Mouse (Mus musculus) ES-E14 (cell line): Measurements from ENCODE around the gene 2610528J11Rik. TPM values are rescaled to one million over a fixed set of nuclear protein-coding genes. Genes with fewer than 3 reads are reported as not detected.

Experiments used
- DNase-seq: peaks from one replicate; pipeline ENCODE4 v3.0.0-alpha.2; 2013; ENCODE audit warnings: low read depth, low spot score
- H3K27ac ChIP-seq: 2 replicates; pipeline ENCODE4 v1.5.1; 2012; ENCODE audit warnings: low read depth, mild to moderate bottlenecking, low read length, moderate library complexity, mixed read lengths; ENCODE audit not compliant: poor library complexity, insufficient read depth, severe bottlenecking
- H3K36me3 ChIP-seq: 2 replicates; pipeline ENCODE4 v1.6.1; 2012; ENCODE audit warnings: mild to moderate bottlenecking, low read length, moderate library complexity, mixed read lengths; ENCODE audit not compliant: control insufficient read depth, poor library complexity, insufficient read depth, severe bottlenecking
- H3K4me1 ChIP-seq, 2 experiments: fragments of 150-350 bp in 1 of 2; sonication (generic) in 1 of 2; 2 replicates each; pipeline ENCODE4 v1.6.1; 2012; ENCODE audit warnings: low read length in 2 of 2, mild to moderate bottlenecking in 1 of 2, mixed read lengths in 1 of 2; ENCODE audit not compliant: control insufficient read depth in 2 of 2, insufficient read depth in 2 of 2, poor library complexity in 1 of 2
- H3K4me3 ChIP-seq, 2 experiments: fragments of 150-350 bp in 1 of 2; sonication (generic) in 1 of 2; 2 replicates each; pipeline ENCODE4 v1.5.1; 2012; ENCODE audit warnings: low read length in 2 of 2, low read depth in 1 of 2, mild to moderate bottlenecking in 1 of 2, mixed read lengths in 1 of 2; ENCODE audit not compliant: insufficient read depth in 1 of 2, poor library complexity in 1 of 2, severe bottlenecking in 1 of 2
- H3K9ac ChIP-seq: 2 replicates; pipeline ENCODE4 v1.6.1; 2012; ENCODE audit warnings: low read depth, mild to moderate bottlenecking, low read length, mixed read lengths; ENCODE audit not compliant: poor library complexity, insufficient read depth, severe bottlenecking
- H3K9me3 ChIP-seq: fragments of 150-350 bp; sonication (generic); 2 replicates; pipeline ENCODE4 v1.6.1; 2012; ENCODE audit warnings: low read depth, mild to moderate bottlenecking, low read length; ENCODE audit not compliant: control insufficient read depth, insufficient read depth
- CHD2 ChIP-seq: IDR thresholded peaks from 2 replicates; pipeline ENCODE4 v1.6.1; 2014; ENCODE audit warnings: mild to moderate bottlenecking, low read depth, low read length, inconsistent platforms
- HCFC1 ChIP-seq: IDR thresholded peaks from 2 replicates; pipeline ENCODE4 v1.6.1; 2012; ENCODE audit warnings: low read length, inconsistent platforms, borderline replicate concordance; ENCODE audit not compliant: insufficient read depth
- MAFK ChIP-seq: IDR thresholded peaks from 2 replicates; pipeline ENCODE4 v1.6.1; 2014; ENCODE audit warnings: mild to moderate bottlenecking, low read depth, low read length, inconsistent platforms; ENCODE audit not compliant: insufficient read depth
- ZC3H11A ChIP-seq: IDR thresholded peaks from 2 replicates; pipeline ENCODE4 v1.6.1; 2012; ENCODE audit warnings: low read depth, mild to moderate bottlenecking, inconsistent platforms, low read length, borderline replicate concordance
- ZNF384 ChIP-seq: IDR thresholded peaks from 2 replicates; pipeline ENCODE4 v1.6.1; 2012; ENCODE audit warnings: low read depth, low read length, inconsistent platforms
- in situ Hi-C, 2 experiments: fragments of 600-800 bp; cut with MboI; formaldehyde crosslinking; loops; one replicate each; pipeline ENCODE4 v1.15.1; 2025; ENCODE audit warnings: low sequenced_read_pairs in 2 of 2, inconsistent platforms in 1 of 2; ENCODE audit not compliant: unreplicated experiment in 2 of 2
- total RNA-seq: library from RNA; depleted of rRNA; stranded (reverse); fragments of 300-350 nt; gene quantifications from 2 replicates; pipeline ENCODE4 v1.2.3, GENCODE M21; 2012; rRNA removed

2610528J11Rik gene
- total RNA-seq, 1 experiment = 3.2 TPM

DNA sequence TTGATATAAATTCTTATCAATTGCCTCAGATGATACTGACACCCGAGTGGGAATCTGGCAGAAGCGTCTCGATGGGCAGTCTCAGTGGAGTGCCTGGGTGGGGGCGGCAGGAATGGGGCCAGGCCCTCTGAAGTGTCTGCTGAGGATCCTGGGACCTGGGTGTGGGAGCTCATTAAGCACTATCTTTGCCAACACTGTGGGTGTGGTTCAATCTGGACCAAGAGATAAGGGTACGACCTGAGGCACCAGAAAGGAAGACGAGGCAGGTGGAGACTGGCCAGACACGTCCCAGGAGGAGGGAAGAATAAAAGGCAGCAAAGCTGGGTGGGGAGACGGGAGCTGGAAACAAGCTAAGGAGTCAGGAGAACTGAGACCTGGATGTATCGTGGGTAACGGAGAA is 41.9 kb downstream of the 2610528J11Rik start:
- Histone ChIP-seq H3K4me1 (peaks cover 0 to 3% of the 10 kb centered on the region in 2 experiments; a peak in 1 of 4 replicates), H3K9me3 (no peaks in the 10 kb centered on the region), H3K36me3 (no peaks in the 10 kb centered on the region), H3K27ac (no peak overlapping the region), H3K9ac (no peak overlapping the region), H3K4me3 (no peak overlapping the region)
- TF ChIP-seq HCFC1 (no peak), MAFK (no peak), CHD2 (no peak), ZC3H11A (no peak), ZNF384 (no peak)
- in situ Hi-C loops = loop anchor here in 1 of 2 experiments (10.0 kb wide), 1 partner anchor 114 kb away; the partner anchor contains the start of gene Mpl
- DNase-seq = no peak

DNA sequence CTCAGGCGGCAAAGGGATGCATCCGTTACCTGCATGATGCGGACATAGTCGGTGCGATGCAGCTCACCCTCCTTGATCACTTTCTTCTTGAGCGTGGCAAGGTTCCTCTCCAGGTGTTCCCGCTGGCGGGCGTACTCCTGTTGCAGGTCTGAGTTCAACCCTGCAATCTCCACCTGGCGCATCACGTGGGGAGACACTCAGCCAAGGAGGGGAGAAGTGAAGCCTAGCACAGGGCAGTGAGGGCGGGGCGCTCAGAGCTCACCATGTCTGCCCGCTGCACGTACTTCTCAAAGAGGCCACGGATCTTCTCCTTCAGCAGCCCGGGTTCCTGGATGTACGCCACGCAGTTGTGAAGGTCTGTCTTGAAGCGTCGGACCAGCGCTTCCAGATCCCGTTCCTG is 42.5 kb downstream of the 2610528J11Rik start:
- TF ChIP-seq ZNF384 (no peak), CHD2 (no peak), MAFK (no peak), HCFC1 (no peak), ZC3H11A (no peak)
- no peak overlapping the region for H3K9ac ChIP-seq
- no peak for DNase-seq
- peak overlapping the region in 1 of 2 experiments; percentile 0; a peak in 1 of 4 replicates for H3K4me3 ChIP-seq
- no peaks in the 10 kb centered on the region for H3K36me3 ChIP-seq
- peaks cover 0 to 3% of the 10 kb centered on the region in 2 experiments; a peak in 1 of 4 replicates for H3K4me1 ChIP-seq
- no peaks in the 10 kb centered on the region for H3K9me3 ChIP-seq
- in situ Hi-C loops = loop anchor here in 1 of 2 experiments (10.0 kb wide), 1 partner anchor 115 kb away; the partner anchor contains the start of gene Mpl
- no peak overlapping the region for H3K27ac ChIP-seq

DNA sequence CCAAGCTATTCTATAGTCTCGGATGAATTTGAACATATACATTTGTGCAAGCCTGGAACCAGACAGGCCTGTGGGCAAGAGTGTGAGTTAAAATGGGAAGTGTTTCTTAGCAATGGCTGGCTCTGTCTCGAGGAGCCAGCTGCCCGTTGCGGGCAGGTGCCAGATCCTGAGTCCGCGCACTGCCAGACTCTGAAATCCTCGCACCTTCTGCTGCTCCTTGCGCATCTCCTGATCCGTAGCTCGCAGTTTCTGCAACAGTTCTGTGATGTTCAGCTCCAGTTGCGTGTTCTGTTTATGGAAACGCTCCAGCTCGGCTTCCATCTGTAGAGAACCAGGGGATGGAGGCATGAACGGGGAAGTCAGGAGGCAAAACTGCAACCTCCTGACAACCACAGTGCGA is 44.6 kb downstream of the 2610528J11Rik start:
- TF ChIP-seq ZNF384 = no peak
- TF ChIP-seq ZC3H11A = no peak
- no peak for TF ChIP-seq HCFC1
- no peak for TF ChIP-seq MAFK
- TF ChIP-seq CHD2 = no peak
- no peak for DNase-seq
- H3K9me3 ChIP-seq = no peaks in the 10 kb centered on the region

DNA sequence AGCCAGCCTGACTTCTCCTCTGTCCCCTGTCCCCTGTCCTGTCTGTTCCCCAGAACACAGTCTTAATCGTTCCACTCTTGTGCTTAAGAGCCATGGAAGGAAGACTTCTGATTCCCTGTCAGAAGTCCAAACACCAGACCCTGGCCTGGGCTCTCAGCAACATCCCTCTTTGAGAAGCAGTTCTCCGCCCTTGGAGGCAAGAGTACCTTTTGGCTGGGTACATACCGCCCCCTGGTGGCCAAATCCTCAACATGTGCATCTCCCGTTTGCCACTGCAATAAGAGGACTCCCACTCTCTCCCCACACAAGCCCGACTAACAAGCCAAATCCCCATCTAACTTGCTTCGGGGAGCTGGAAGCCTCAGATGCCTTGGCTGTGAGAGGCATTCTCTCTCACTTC is 49.3 kb downstream of the 2610528J11Rik start:
- in situ Hi-C loops = no loop called here
- Histone ChIP-seq H3K36me3 (no peaks in the 10 kb centered on the region), H3K27ac (no peak overlapping the region), H3K9ac (no peak overlapping the region), H3K4me1 (peaks cover 0 to 1% of the 10 kb centered on the region in 2 experiments; a peak in 1 of 4 replicates), H3K4me3 (no peak overlapping the region), H3K9me3 (no peaks in the 10 kb centered on the region)
- TF ChIP-seq CHD2 (no peak), HCFC1 (no peak), ZC3H11A (peak; percentile 75; the same call in 1 of the 2 replicates)
- peak; percentile 89 for DNase-seq

More for the DNA sequence above, 44.6 kb downstream of the 2610528J11Rik start:
- Histone ChIP-seq H3K4me1 (peaks cover 0 to 3% of the 10 kb centered on the region in 2 experiments; a peak in 1 of 4 replicates), H3K9ac (no peak overlapping the region), H3K36me3 (no peaks in the 10 kb centered on the region), H3K27ac (no peak overlapping the region), H3K4me3 (no peak overlapping the region)
- in situ Hi-C loops = no loop called here

DNA sequence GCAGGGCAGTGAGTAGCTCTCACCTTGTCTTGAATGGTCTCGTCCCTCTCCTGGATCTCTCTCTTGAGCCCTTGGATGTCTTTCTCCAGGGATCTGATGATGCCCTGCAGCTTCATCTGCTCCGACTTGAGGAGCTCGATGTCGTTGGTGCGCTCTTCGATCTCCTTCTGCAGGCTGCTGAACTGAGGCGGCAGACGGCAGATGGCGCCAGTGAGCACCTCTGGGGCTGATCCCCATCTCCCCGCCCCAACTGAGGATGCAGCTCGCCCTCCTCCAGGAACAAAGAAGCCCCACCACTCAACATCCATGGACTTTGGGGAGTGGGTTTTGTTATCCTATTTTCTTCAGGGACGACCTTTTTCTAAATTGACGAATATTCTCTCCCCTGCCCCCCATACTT is 52.5 kb downstream of the 2610528J11Rik start:
- no peak overlapping the region for H3K27ac ChIP-seq
- TF ChIP-seq HCFC1 (no peak), CHD2 (no peak), ZC3H11A (no peak), ZNF384 (no peak)
- H3K4me3 ChIP-seq = no peak overlapping the region
- in situ Hi-C loops = no loop called here
- no peak overlapping the region for H3K9ac ChIP-seq
- no peak for DNase-seq
- H3K9me3 ChIP-seq = no peaks in the 10 kb centered on the region
- no peaks in the 10 kb centered on the region for H3K36me3 ChIP-seq
- peaks cover 0 to 8% of the 10 kb centered on the region in 2 experiments; a peak in 1 of 4 replicates for H3K4me1 ChIP-seq

Other genes with a start within 250 kb of the 2610528J11Rik start
- gene Ptprf, start 235.6 kb upstream of the 2610528J11Rik start, total RNA-seq = 226 and 491 TPM in 2 replicates
- 17.4 and 26.6 TPM in 2 replicates for gene Szt2, start 117.7 kb upstream of the 2610528J11Rik start, total RNA-seq
- gene Med8, start 117.7 kb upstream of the 2610528J11Rik start, total RNA-seq = 56.5 and 74.1 TPM in 2 replicates
- gene Elovl1, start 98.9 kb upstream of the 2610528J11Rik start, total RNA-seq = 33.4 and 36.0 TPM in 2 replicates
- 296 and 322 TPM in 2 replicates for gene Cdc20, start 89.6 kb upstream of the 2610528J11Rik start, total RNA-seq
- not detected in 2 replicates for gene Mpl, start 69.5 kb upstream of the 2610528J11Rik start, total RNA-seq
- gene Tie1, start 36.9 kb upstream of the 2610528J11Rik start, total RNA-seq = 1.0 and 1.3 TPM in 2 replicates
- gene Tmem125, start 17.0 kb downstream of the 2610528J11Rik start, total RNA-seq = 12.0 and 19.1 TPM in 2 replicates
- gene Cfap57, start 93.8 kb downstream of the 2610528J11Rik start, total RNA-seq = 0.16 and 0.18 TPM in 2 replicates
- gene Ebna1bp2, start 93.8 kb downstream of the 2610528J11Rik start, total RNA-seq = 165 and 182 TPM in 2 replicates
- not detected in 2 replicates for gene Olfr62, start 132.0 kb downstream of the 2610528J11Rik start, total RNA-seq
- not detected in 2 replicates for gene Olfr1342, start 165.8 kb downstream of the 2610528J11Rik start, total RNA-seq
- 0.04 TPM in 1 of 2 replicates, not detected in the other for gene Olfr1341, start 176.5 kb downstream of the 2610528J11Rik start, total RNA-seq
- gene Olfr1340, start 193.1 kb downstream of the 2610528J11Rik start, total RNA-seq = not detected in 2 replicates
- not detected in 2 replicates for gene Olfr1339, start 205.2 kb downstream of the 2610528J11Rik start, total RNA-seq
- not detected in 2 replicates for gene Olfr1338, start 231.7 kb downstream of the 2610528J11Rik start, total RNA-seq